ENCODE assay signal across 7 mouse cellular contexts in genomic region chr6:11593583-11594271, GRCm38 (mm10).
DNase-seq lines count a peak whose midpoint lies in the region; TF ChIP-seq lines count a peak whose summit lies in the region.

No protein-coding gene starts in this region.

- no peaks in the 10 kb centered on the region for H3K9me3 ChIP-seq in limb, embryonic 10.5 days (replicated peaks)

- TF ChIP-seq POLR2A in cerebellum, adult 2 months (IDR thresholded peaks at IDR 0.05; ENCODE audit: borderline replicate concordance, insufficient read depth, low read length): no peak

- WGBS in cerebellum, adult 2 months: 15% methylated on average over 14 of the region's 14 CpGs
- 60% methylated on average over 14 of the region's 14 CpGs for WGBS in limb, embryonic 10.5 days

- peak overlapping the region; percentile 28 for H3K4me3 ChIP-seq in cerebellum, adult 2 months (replicated peaks; ENCODE audit: insufficient read depth, low read depth, low read length)
- H3K4me3 ChIP-seq in limb, embryonic 10.5 days: no peak overlapping the region

- no peaks in the 10 kb centered on the region; the same call in 1 of the 2 replicates for H3K4me1 ChIP-seq in cerebellum, adult 2 months (ENCODE audit: control insufficient read depth, insufficient read depth, low read length)
- H3K4me1 ChIP-seq in limb, embryonic 10.5 days: peaks cover 16% of the 10 kb centered on the region

- no peak for TF ChIP-seq CTCF in cerebellum, adult 2 months (IDR thresholded peaks at IDR 0.05; ENCODE audit: borderline replicate concordance, insufficient read depth, low read depth, low read length)

- H3K36me3 ChIP-seq in limb, embryonic 10.5 days: no peaks in the 10 kb centered on the region

- H3K27me3 ChIP-seq in cerebellum, adult 2 months (ENCODE audit: control insufficient read depth, insufficient read depth, low read length): no peaks in the 10 kb centered on the region
- no peaks in the 10 kb centered on the region for H3K27me3 ChIP-seq in limb, embryonic 10.5 days (ENCODE audit: low read depth, poor library complexity, severe bottlenecking)

- DNase-seq in kidney, postnatal 10 days: peak; percentile 35
- DNase-seq in kidney, adult 9 months: no peak
- DNase-seq in adrenal gland, postnatal 10 days: peak; percentile 25
- DNase-seq in cerebellum, adult 2 months: peak; percentile 29 to 59
- peak; percentile 34 for DNase-seq in limb, embryonic 10.5 days (ENCODE audit: low spot score)
- no peak for DNase-seq in urinary bladder, postnatal 4 days (ENCODE audit: low spot score in 2 of 2)
- DNase-seq in spleen, postnatal 4 days (ENCODE audit: low spot score in 2 of 2): no peak

- H3K27ac ChIP-seq in cerebellum, adult 2 months (ENCODE audit: insufficient read depth, low read length): no peak overlapping the region
- peak overlapping the region; percentile 40; the same call in 1 of the 2 replicates for H3K27ac ChIP-seq in limb, embryonic 10.5 days

Comparison
In these comparisons a context has a peak if more than half of its experiments do, and no peak if none do; other contexts are left out.
1. DNase-seq: peak in kidney, postnatal 10 days (single experiment), adrenal gland, postnatal 10 days (single experiment), cerebellum, adult 2 months (2 of 2) and limb, embryonic 10.5 days (single experiment); none in kidney, adult 9 months (single experiment), urinary bladder, postnatal 4 days (0 of 2) and spleen, postnatal 4 days (0 of 2).